Mouse (Mus musculus) heart, postnatal 0 days (tissue): ENCODE measurements around the gene 1700010B08Rik.

Source experiments
- CTCF ChIP-seq: IDR thresholded peaks from 2 replicates; pipeline ENCODE4 v1.5.1; 2016; ENCODE audit warnings: antibody characterized with exemption, control low read depth, low read depth
- EP300 ChIP-seq: IDR thresholded peaks from 2 replicates; pipeline ENCODE4 v1.6.1; 2016; ENCODE audit warnings: antibody characterized with exemption, low read depth

DNA sequence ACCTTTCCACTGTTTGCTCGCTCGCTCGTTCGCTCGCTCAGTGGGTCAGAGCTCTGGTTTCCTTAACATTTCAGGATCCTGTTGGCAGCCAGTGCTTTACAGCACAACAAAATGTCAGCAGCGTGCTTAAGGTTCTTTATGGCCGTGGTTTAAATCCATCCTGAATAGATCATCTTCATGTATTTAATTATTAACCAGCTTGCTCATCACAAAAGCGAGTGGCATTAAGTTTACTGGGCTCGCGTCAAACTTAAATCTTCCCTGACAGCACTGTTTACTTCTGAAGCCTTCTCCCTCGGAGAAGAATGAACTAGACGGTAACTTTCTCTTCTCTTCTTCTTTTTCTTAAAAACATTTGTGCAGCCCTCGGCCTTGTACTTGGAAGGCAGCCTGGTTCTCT, 22.9 kb downstream of the 1700010B08Rik start:
- no peak for TF ChIP-seq EP300
- no peak for TF ChIP-seq CTCF
